Mouse (Mus musculus) retina, adult 2 months (tissue): Measurements from ENCODE around the gene Bik.
"Not testable (repeated sequence)": the region's sequence is repeated elsewhere in the genome, so short reads cannot be mapped to it uniquely, and the experiment has no call there.

Experiments
- DNase-seq: peaks from one replicate; pipeline ENCODE4 v3.0.0-alpha.2; 2012; ENCODE audit warnings: low read depth, low spot score

Bik gene

DNA sequence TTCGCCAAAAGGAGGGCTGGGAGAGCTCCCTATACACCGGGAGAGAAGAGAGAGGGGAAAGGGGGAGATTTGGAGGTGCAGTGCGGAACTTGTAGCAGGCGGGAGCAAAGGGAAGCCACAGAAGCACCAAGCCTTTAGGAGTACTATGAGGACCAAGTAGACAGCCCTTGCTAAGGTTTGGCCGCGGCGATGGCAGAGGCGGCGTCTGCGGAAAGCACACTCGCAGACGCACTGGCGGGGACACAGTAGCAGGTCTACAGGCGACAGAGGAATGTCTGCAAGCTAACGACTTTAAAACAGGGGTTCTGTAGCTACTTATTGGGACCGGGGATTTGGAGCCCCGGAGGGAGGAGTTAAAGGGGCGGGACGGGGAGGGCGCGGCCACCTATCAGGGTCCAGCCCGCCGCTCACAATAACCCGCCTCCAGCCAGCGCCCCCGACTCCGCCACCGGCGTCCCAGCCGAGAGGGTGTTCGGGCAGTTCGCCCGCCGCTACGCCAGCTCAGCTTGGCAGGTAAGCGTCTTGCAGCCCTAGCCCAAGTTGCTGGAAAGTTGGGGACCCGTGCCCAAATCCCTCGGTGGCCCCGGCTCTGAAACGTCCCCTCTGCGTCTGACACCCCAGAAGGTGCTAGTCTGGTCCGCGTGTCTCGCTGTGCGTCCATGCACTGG, at the start of gene Bik:
Gene Bik, plus strand, starts transcription at position 439 of the 668 bp plus-strand sequence.
- DNase-seq = no peak

DNA sequence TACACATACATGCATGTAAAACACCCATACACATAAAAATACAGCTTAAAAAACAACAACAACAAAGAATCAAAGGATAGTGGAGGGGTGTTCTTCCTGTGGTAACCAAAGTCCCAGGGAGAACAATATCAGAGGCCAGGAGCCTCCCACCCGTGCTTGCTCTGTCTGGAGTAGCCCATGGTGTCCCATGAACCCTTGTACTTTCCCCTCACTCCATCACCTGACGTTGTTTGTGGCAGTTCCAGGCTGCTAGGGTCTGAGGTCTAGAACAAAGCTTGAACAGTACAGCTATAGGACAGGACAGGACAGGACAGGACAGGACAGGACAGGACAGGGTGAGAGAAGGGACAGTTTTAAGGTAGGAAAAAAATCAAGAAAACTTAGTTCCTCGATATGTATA, 48.6 kb upstream of the Bik start:
- DNase-seq = no peak

DNA sequence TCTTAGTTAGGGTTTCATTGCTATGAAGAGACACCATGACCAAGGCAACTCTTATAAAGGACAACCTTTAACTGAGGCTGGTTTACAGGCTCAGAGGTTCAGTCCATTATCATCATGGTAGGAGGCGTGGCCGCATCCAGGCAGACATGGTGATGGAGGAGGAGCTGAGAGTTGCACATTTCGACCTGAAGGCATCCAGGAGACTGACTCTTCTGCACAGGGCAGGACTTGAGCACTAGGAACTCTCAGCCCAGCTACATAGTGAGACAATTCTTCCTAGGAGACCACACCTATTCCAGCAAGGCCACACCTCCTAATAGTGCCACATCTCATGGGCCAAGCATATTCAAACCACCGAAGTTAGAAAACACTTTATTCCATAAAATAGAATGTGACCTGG, 46.8 kb upstream of the Bik start:
- no peak for DNase-seq

DNA sequence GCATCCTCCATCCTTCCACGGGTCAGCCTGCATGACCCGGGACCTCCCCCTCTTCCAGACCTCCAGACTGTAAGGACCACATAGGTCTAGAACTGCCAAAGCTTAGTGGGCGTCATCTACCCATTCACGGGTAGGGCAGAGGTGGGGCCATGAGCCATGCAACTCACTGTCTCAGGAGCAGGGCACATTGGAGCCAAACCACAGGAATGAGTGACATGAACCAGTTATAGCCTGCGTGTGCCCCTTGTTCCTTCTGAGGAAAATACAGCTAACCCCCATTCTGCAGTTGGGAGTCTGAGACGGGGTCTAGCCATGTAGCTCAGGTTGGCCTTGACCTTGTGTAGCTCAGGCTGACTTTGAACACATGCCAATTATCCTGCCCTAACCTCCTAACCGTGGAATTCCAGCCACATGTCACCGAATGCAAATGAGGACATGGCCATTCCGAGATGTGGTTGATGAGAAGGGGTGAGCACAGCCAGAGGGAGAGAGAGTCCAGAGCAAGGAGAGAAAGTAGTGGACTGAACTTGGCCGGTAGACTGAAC, 45.4 kb upstream of the Bik start:
- no peak for DNase-seq

DNA sequence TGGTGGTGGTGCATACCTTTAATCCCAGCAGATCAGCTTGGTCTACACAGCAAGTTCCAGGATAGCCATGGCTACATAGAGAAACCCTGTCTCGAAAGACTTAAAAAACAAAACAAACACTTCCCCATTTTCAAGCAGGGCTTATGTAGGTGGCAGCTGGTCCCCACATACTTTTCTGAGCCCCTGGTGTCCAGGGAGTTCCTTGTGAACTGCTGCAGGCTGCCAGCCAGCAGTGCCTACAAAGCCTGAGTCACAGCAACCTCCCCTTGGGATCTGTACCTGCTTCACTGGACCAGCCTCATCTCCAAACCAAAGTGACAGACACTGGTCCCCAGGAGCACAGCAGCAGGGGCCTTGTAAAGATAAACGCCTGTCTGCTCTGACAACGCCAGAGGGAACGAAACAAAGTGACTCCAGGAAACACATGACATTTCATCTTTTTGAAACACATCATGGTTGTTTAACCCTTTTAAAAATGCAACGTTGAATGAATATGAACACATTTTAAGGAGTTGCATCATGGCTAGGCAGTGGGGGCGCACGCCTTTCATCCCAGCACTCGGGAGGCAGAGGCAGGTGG, 43.9 kb upstream of the Bik start:
- DNase-seq = no peak

DNA sequence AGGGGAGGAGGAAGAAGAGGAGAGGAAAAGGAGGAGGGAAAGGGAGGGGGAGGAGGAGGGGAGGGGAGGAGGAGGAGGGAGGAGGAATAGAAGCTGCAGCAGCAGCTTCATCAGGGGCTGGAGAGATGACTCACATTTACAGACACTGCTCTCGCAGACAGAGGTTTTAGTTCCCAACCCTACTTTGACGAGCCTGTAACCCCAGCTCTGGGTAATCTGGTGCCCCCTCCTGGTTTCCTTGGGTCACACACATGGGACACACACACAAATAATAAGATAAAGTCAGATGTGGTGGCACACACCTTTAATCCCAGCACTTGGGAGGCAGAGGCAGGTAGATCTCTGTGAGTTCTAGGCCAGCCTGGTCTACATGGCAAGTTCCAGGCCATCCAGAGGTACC, 43.2 kb upstream of the Bik start:
- DNase-seq = no peak

DNA sequence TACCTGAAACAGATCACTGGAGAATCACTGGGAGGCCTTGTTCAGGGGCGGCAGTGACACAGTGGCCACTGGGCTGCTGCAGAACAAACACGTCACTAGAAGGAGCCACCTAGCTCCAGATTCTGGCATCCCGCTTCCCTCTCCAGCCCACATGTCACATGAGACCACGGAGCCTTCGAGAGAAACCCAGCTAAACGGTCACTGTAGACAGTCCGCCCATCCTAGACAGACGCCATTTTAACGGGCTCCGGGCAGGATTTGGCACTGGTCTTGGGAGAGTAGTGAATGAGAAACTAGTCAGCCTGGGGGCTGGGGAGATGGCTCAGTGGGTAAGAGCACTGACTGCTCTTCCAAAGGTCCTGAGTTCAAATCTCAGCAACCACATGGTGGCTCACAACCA, 42.4 kb upstream of the Bik start:
- DNase-seq = no peak

DNA sequence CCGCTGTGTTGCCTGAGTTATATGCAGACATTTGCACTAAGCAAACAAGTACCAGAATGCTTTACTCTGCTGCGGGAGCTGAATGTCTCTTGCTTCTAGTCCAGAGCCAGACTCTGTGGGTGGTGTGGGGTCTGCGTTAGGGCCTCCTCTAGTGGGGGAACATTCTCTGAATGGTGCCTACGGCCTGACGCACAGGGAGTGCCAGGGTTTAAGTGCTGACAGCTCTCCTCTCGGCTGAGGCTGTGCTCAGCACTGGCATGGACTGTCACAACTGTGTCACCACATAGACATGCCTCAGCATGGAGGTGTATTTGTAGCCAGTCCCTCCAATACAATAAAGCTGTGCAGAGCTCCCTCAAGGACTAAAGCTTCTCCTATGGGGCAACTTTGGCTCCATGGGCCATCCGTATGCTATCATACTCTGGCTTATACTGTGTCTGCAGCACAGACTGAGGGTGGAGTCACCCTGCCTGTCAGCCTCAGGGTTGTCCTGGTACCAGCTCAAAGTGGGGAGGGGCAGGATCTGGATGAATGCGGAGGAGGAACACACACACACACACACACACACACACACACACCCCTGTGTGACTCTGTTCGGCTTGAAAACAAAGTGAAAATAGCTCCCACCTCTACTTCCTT, 39.1 kb upstream of the Bik start:
- DNase-seq = no peak

DNA sequence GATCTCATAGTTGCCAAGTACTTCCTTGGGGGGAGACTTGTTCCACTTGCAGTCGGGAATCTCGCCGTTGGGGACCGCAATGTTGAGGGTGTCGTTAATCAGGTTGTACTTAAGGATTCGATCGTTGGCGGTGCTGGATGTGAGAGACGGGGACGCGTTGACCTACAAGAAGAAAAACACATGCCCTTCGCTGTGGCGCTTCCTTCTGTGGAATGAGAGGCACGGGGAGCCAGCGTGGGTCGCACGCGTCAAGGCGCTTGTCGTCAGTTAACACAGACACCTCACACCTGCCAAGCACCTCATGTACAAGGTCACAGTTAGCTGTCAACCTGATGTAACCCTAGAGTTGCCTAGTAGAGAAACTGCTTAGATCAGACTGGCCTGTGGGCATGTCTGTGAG, 37.2 kb upstream of the Bik start:
- DNase-seq = no peak

DNA sequence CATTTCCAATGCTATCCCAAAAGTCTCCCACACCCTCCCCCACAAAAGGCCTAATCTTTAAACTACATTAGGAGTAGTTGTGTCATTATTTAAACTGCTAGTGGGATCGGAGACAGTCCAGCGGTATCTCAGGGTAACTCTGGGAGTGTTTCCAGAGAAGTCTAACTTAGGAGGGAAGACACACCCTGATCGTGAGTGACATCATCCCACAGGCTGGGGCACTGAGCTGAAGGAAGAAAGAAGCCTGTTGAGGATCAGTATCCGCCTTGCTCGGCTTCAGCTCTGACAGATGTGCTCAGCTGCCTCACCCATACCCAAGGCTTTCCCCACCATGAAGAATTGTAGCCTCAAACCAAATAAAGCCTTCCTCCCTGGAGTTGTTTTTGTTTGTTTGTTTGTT, 34.8 kb upstream of the Bik start:
- no peak for DNase-seq

DNA sequence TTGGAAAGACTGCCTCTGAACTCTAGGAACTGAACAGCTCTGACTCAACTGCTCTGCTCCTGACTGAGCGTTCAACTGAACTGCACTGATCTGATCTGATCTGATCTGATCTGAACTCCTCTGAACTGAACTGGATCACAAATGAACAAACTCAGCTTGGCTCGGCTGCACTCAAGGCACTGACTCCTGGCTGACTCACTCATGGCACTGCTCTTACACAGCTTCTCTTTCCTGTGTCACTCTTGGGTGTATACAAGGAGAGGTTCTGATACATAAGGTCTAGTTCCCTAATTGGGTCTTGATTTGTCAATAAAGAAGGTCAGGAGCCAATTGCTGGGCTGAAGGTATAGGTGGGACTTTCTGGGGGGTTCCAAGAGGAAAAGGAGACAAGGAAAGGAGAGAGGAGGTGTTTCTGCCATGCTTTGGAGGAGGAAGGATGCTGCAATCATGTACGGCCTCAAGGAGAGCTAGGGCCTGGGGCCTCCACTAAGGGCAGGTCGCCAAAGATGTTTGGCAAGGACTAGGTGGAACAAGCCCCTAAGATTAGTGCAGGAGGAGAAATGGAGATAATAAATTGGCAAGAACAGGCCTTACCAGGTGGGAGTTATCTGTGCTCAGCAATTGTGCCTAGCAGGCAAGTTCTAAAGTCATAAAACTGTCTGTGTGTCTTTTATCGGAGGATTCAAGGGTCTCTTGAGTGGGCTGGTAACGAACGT, 32.6 kb upstream of the Bik start:
- no peak for DNase-seq

DNA sequence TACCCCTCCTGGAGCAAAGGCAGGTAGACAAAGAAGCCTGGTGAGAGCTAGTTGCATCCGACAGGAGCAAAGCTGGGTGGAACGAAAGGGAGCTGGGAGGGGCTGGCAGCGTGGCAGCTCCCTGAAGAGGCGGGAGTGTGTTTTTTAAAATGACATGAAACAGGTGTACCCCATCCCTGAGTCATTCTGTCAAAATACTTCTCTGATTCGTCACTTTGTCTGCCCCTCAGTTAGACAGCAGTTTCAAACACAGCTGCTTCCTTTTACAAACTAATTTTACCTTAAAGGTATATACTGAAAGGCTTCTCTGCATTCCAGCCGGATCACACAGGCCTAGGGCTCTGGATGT, 32.1 kb upstream of the Bik start:
- DNase-seq = no peak

DNA sequence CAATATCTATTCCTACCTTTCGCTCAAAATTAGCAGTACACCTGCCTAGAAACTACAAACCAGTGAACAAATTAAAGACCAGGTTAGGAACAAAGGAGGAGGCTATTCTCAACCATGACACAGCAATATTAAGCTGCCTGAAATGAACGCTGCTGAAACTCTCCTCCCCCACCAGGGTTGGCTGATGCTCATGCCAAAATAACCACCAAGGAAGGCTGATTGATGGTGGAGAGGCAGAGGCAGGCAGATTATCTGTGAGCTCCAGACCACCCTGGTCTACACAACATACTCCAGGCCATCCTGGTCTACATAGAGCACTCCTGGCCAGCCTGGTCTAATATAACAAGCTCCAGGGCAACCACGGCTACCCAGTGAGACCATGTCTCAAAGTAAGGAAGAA, 31.5 kb upstream of the Bik start:
- no peak for DNase-seq

DNA sequence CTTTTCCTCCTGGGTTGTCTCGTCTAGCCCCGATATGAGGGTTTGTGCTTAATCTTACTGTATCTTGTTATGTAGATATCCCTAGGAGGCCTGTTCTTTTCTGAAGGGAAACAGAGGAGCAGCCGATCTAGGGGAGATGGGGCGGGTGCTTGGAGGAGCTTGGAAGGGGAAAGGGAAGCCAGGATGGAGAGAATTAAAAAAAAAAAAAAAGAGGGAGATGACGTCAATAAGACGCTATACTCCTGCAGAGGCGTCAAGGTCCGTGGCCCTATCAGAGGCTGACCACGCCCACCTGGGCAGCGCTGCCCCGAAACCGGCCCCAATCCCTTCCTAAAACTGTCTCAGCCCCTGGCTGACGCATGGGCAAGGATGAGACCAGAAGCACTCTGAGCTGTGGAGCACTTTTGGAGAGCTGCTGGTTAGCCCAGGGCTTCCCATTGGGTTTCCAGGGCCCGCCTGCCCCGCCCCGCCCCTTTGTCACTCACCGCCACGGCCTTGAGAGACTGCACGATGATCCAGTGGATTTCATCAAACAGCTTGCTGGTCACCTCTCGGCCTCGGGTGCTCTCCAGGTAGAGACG, 30.8 kb upstream of the Bik start:
- DNase-seq = no peak

DNA sequence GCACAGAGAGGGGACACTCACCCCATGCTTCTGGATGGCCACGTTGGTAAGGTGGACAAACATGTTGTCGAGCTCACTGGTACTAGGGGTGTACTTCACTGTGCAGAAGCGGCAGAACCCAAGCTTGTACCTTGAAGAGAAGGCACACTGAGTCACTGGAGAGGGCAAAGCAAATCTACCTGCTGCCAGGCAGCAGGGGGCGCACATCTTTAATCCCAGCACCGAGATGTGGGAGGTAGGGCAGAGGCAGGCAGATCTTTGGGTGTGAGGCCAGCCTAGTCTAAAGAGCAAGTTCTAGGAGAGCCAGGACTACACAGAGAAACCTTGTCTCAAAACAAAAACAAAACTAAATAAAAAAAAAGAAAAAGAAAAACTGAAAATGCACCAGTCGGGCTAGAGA, 29.4 kb upstream of the Bik start:
- no peak for DNase-seq

DNA sequence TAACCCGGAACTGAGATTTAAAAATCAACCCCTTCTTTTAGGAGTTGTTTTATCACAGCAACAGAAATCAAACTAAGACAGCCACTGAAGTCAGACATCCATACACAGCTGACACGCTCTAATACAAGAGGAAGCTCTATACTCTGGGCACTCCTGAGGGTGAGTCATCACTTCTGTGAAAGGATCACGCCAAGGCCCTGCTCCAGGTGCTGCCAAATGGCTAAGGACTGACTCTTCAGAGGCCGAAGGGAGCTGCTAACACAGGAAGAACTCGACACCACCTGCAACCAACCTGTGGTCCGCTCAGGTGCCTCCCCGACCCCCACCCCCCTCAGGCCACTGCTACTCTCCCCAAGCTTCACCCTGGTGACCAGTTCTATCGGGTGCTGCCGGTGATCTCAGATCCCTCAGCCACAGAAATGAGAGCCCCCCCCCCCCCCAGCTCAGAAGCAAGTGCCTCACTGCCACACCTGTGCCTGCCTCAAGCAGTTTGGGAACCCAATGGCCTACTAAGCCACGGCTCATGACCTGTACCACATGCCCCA, 27.4 kb upstream of the Bik start:
- DNase-seq = no peak

DNA sequence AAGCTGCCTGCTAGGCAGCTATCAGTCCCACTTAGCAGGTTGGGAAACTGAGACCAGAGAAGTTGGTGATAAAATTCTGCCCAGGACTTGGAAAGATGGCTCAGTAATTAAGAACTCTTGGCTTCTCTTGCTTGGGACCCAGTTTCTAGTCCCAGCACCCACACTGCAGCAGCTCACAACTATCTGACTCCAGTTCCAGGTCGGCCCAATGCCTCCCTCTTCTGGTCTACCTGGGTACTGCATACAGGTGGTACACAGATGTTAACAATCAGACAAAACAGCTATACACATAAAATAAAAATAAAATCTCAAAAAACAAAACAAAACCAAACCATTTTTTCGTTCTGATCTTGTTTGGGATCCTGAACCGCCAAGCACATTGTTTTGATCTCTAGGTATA, 26.3 kb upstream of the Bik start:
- DNase-seq = no peak

DNA sequence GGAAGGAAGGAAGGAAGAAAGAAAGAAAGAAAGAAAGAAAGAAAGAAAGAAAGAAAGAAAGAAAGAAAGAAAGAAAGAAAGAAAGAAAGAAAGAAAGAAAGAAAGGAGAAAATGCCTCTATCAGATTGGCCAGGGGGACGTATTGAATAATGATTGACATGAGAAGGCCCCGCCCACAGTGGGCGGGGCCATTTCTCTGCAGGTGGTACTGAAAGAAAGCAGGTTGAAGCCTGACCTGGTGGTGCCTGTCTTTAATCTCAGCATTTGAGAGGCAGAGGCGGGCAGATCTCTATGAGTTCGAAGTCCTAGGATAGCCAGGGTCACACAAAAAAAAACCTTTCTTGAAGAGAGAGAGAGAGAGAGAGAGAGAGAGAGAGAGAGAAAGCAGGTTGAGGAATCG, 25.2 kb upstream of the Bik start:
- not testable (repeated sequence) for DNase-seq

DNA sequence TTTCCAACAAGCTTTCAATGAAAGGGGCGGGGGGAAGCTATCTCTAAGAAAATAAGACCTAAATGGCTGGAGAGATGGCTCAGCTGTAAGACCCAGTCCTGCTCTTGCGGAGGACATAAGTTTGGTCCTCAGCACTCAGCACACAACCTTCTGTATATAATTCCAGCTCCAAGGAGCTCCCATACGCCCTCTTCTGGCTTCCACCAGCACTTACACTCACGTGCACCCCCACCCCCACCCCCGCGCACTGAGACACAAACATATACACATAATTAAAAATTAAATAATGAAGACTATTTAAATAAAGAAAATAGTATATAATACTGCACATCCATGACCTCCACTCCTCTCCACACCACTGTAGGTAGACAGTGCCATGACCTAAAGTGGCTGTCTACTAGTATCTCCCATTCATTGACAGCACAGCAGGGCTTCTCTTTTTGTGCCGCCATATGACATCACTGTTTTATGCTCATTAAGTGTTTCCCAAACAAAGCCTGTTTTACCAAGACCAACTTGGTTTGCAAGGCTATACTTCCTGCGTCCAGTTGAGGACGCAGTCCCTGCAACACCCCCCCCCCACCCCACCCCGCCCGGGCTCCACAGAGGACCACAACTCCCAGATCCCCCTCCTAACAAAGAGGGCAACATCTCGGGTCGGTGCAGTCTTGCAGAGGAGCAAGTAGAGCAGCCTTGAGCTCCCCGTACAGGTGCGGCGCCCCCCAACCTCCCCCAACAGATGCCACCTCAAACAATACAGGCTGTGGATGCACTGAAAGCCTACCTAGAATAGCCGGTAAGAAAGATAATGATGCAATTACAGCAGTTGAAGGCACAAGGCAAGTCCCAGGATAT, 16.5 kb upstream of the Bik start:
- DNase-seq = no peak

DNA sequence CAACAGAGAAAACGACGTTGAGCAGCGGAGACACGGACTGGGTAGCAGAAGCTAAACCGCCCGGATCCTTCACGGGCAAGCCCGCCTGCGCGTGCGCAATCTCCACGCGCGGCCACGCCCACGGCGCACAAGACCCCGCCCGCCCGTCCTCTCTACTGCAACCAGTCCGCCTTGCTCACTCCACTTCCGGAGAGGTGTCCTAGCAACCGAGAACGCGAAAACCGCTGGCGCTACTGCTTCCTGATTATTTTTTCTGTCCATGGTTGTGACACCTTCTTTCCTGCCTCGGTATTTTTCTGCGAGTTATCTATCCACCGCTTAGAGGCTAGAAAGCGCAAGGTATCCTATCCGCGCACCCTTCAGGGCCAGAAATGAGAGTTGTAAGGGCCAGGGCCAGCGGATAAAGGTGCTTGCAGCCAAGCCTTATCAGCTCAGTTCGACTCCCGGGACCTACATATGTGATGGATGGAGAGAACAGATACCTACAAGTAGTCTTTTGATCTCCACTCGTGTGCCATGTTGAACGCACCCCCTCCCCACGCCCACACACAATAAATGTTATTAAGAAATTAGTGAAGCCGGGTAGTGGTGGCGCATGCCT, 15.8 kb upstream of the Bik start, which contains the start of gene Ttll1:
Gene Ttll1, minus strand, starts transcription at position 89 of the 601 bp plus-strand sequence.
- peak; percentile 81 for DNase-seq
